Mouse (Mus musculus) lung, embryonic 16.5 days (tissue): ENCODE results near the gene Tdo2. TPM values are rescaled to one million over a fixed set of nuclear protein-coding genes. Genes with fewer than 3 reads are reported as not detected.

Experiments used
- ATAC-seq: fragments of 200-750 bp; cut with Nextera tagmentation; 2 replicates; pipeline ENCODE4 v1.8.0; 2017; ENCODE audit warnings: low read depth, mild to moderate bottlenecking, moderate library complexity
- H3K27ac ChIP-seq: fragments of 300-500 bp; sonication (generic); 2 replicates; pipeline ENCODE4 v1.5.1; 2014; ENCODE audit warnings: mild to moderate bottlenecking, control low read depth, low read length
- H3K27me3 ChIP-seq: fragments of 300-500 bp; sonication (generic); 2 replicates; pipeline ENCODE4 v1.6.1; 2014; ENCODE audit warnings: low read depth, low read length, mixed read lengths; ENCODE audit not compliant: control insufficient read depth, insufficient read depth
- H3K36me3 ChIP-seq: fragments of 300-500 bp; sonication (generic); 2 replicates; pipeline ENCODE4 v1.6.1; 2014; ENCODE audit warnings: low read length; ENCODE audit not compliant: control insufficient read depth, insufficient read depth
- H3K4me1 ChIP-seq: fragments of 300-500 bp; sonication (generic); replicated peaks from 2 replicates; pipeline ENCODE4 v1.6.1; 2014; ENCODE audit warnings: low read length, mixed read lengths; ENCODE audit not compliant: control insufficient read depth, insufficient read depth
- H3K4me2 ChIP-seq: fragments of 300-500 bp; sonication (generic); 2 replicates; pipeline ENCODE4 v1.6.1; 2014; ENCODE audit warnings: low read depth, low read length, control low read depth
- H3K4me3 ChIP-seq: fragments of 300-500 bp; sonication (generic); 2 replicates; pipeline ENCODE4 v1.5.1; 2014; ENCODE audit warnings: mild to moderate bottlenecking, low read length, control low read depth
- H3K9ac ChIP-seq: fragments of 300-500 bp; sonication (generic); 2 replicates; pipeline ENCODE4 v1.6.1; 2014; ENCODE audit warnings: low read length, control low read depth
- H3K9me3 ChIP-seq: fragments of 300-500 bp; sonication (generic); 2 replicates; pipeline ENCODE4 v1.6.1; 2016; ENCODE audit warnings: low read length; ENCODE audit not compliant: control insufficient read depth
- WGBS: fragments of 180-500 bp; shearing (Covaris S2); extraction: QIAGEN DNeasy Blood & Tissue Kit; methylation state at CpG from one replicate; pipeline ENCODE4 v1.1.7; 2014; 5-methylcytosine and 5-hydroxymethylcytosine counted together
- polyA plus RNA-seq: library from polyadenylated mRNA; unstranded; fragments of >200 nt; fragmentation: Nextera tagmentation; extraction: Ambion mirVana; gene quantifications from 2 replicates; pipeline ENCODE4 v1.2.1, GENCODE M21; 2015

The Tdo2 gene
- polyA plus RNA-seq, 1 experiment from 2014 or later, result 2.6 TPM

DNA sequence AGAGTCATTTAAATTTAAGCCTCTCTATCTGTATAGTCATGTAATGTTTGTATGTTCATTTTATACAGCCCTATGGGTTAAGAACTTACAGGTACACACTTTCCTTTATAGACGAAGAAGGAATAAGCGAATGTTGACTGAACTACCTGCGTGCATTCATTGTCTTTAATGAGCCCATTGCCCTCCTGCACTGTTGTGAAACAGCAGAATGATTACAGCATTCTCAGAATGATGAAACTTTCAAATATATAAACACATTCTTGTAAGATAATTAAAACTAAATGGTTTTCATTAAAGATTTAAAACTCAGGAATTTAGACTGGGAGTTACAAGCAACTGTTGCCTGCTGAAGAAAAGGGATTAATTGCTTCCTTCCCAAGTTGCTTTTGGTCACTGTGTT lies 11.6 kb upstream of the Tdo2 start:
- no peaks in the 10 kb centered on the region for H3K36me3 ChIP-seq
- H3K27me3 ChIP-seq, result no peaks in the 10 kb centered on the region
- H3K4me2 ChIP-seq, result no peak overlapping the region
- no peak overlapping the region for H3K4me3 ChIP-seq
- H3K9ac ChIP-seq, result no peak overlapping the region
- peaks cover 8% of the 10 kb centered on the region for H3K4me1 ChIP-seq
- no peak overlapping the region for H3K27ac ChIP-seq
- no peak for ATAC-seq
- 87% methylated on average over 3 of the region's 3 CpGs for WGBS
- H3K9me3 ChIP-seq, result no peaks in the 10 kb centered on the region

DNA sequence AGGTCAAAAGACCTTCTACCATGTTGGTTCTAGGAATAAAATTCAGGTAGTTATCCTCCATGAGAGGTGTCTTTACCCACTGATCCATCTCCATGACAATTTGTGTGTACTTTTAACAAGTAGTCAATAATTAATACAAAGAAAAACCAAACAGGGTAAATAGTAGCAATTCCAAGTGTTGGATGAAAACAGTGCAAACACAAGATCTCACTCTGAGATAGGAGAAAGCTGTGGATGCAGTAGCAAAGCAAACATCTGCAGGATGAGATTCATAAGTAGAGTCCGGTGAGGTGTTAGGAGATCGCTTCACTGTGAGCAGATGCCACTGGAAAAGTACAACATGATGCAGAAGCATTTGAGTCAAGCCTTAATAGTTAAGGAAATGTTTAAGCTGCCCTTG lies 10.1 kb upstream of the Tdo2 start:
- Histone ChIP-seq H3K27me3 (no peaks in the 10 kb centered on the region), H3K27ac (no peak overlapping the region), H3K4me1 (peaks cover 5% of the 10 kb centered on the region), H3K4me3 (no peak overlapping the region), H3K36me3 (no peaks in the 10 kb centered on the region), H3K4me2 (no peak overlapping the region), H3K9me3 (no peaks in the 10 kb centered on the region), H3K9ac (no peak overlapping the region)
- 77% methylated on average over 2 of the region's 2 CpGs for whole genome bisulfite sequencing
- no peak for ATAC-seq

- no peaks in the 10 kb centered on the region for H3K36me3 ChIP-seq
- no peaks in the 10 kb centered on the region for H3K27me3 ChIP-seq
- WGBS, result 57% methylated on average over 1 of the region's 1 CpGs
- H3K27ac ChIP-seq, result no peak overlapping the region
- H3K4me2 ChIP-seq, result no peak overlapping the region
- no peak overlapping the region for H3K9ac ChIP-seq
- peaks cover 5% of the 10 kb centered on the region for H3K4me1 ChIP-seq
- ATAC-seq, result no peak
- H3K4me3 ChIP-seq, result no peak overlapping the region
- H3K9me3 ChIP-seq, result no peaks in the 10 kb centered on the region
Observed at GRCm38 (mm10) chr3:81985100-81985499, 9.1 kb upstream of the Tdo2 start.

DNA sequence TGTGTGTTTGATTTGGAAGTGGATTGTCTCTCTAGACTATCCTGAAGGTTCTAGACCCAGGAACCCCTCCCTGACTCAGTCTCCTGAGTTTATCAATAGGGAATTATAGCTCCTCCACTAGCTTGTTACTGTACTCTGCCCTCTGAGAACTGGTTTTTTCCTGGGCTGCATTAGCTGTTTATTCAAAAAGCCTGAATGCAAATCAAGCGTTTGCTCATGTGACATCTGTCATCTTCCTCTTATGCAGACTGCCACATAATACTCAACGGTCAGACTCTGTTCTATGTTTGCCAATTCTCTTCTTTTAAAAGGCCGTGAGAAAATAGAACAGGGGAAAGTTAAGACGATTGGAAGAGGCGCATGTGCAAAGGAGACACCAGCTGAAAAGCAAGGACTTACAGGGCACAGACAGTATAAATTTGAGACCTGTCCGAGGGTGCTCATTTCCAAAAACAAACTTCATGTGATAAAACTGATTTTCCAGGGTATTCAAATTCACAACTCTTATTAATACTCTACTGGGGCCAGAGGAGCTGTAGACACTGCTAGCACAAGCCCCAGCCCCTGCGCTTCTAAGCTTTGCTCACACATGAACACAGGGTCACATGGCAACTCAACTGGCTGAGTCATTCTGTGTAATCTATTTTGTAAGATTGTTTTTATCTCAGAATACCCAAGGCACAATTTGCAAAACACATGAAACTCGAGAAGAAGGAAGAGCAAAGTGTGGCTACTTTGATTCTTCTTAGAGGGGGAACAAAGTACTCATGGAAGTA lies 7.3 kb upstream of the Tdo2 start:
- no peak for ATAC-seq
- H3K9me3 ChIP-seq, result no peaks in the 10 kb centered on the region
- no peaks in the 10 kb centered on the region for H3K27me3 ChIP-seq
- WGBS, result 70% methylated on average over 8 of the region's 8 CpGs
- no peaks in the 10 kb centered on the region for H3K4me1 ChIP-seq
- no peak overlapping the region for H3K27ac ChIP-seq
- no peak overlapping the region for H3K4me3 ChIP-seq
- no peaks in the 10 kb centered on the region for H3K36me3 ChIP-seq
- no peak overlapping the region for H3K4me2 ChIP-seq
- H3K9ac ChIP-seq, result no peak overlapping the region

DNA sequence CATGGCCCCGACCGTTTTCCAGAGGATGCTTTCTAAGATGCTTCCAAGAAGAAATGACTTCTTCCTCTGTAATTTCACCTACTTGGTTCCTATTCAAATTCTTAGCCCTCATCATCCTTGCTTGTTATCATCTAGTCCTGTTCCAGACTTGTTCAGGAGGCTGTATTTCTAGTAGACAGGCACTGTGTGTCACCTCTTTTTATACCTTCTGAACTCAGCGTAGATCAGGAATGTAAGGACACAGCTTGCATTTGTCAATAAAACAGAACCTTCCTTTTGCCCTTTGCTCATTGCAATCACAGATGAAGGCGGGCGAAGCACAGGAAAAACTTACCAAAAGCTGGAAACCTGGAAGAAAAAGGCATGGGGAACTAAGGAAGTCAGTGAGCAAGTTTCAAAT lies 6.0 kb upstream of the Tdo2 start, which contains the start of gene Asic5:
Gene Asic5, plus strand, starts transcription at position 301 of the 400 bp plus-strand sequence.
- no peaks in the 10 kb centered on the region for H3K4me1 ChIP-seq
- H3K9me3 ChIP-seq, result no peaks in the 10 kb centered on the region
- WGBS, result 70% methylated on average over 5 of the region's 5 CpGs
- H3K9ac ChIP-seq, result no peak within 1 kb of the TSS
- H3K4me3 ChIP-seq, result no peak within 1 kb of the TSS
- H3K27me3 ChIP-seq, result no peaks in the 10 kb centered on the region
- ATAC-seq, result no peak
- no peaks in the 10 kb centered on the region for H3K36me3 ChIP-seq
- no peak within 1 kb of the TSS for H3K27ac ChIP-seq
- no peak within 1 kb of the TSS for H3K4me2 ChIP-seq

GRCm38 (mm10) chr3:81981576-81981975 lies 5.6 kb upstream of the Tdo2 start:
- Histone ChIP-seq H3K27ac (no peak overlapping the region), H3K4me3 (no peak overlapping the region), H3K27me3 (no peaks in the 10 kb centered on the region), H3K9ac (no peak overlapping the region), H3K4me1 (no peaks in the 10 kb centered on the region), H3K36me3 (no peaks in the 10 kb centered on the region), H3K4me2 (no peak overlapping the region), H3K9me3 (no peaks in the 10 kb centered on the region)
- WGBS, result 52% methylated on average over 5 of the region's 5 CpGs
- 0 out of 2 replicates have a peak, but pooled peaks have one; percentile 17 for ATAC-seq

DNA sequence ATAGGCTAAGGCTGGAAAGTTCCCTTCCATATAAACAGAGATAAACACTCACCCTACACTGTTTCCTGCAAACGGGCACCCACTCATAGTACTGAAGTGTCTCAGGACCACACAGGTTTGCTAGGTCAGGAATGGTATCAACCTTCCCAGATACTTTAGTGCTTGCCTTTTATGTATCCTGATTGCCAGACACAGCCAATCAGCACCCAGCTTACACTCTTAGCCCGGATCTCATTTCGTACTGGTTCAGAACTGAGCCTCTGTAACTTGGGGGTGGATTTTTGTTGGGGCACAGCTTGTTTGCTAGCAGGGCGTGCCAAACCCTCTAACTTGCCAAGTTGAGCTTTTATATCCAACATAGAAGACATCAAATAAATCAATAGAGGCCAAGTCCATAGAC lies 395 bp downstream of the Tdo2 start:
- Histone ChIP-seq H3K9ac (no peak overlapping the region), H3K36me3 (no peaks in the 10 kb centered on the region), H3K4me3 (no peak overlapping the region), H3K27me3 (no peaks in the 10 kb centered on the region), H3K9me3 (no peaks in the 10 kb centered on the region), H3K27ac (no peak overlapping the region), H3K4me2 (no peak overlapping the region), H3K4me1 (peaks cover 3% of the 10 kb centered on the region; the same call in 1 of the 2 replicates)
- ATAC-seq, result peak; percentile 54
- 25% methylated on average over 4 of the region's 4 CpGs for WGBS

- Histone ChIP-seq H3K27me3 (no peaks in the 10 kb centered on the region), H3K27ac (no peak overlapping the region), H3K4me1 (no peaks in the 10 kb centered on the region), H3K9me3 (no peaks in the 10 kb centered on the region), H3K4me2 (no peak overlapping the region), H3K9ac (no peak overlapping the region), H3K4me3 (no peak overlapping the region), H3K36me3 (no peaks in the 10 kb centered on the region)
- no peak for ATAC-seq
- 60% methylated on average over 3 of the region's 3 CpGs for WGBS
Observed at GRCm38 (mm10) chr3:81964596-81964995, 11.4 kb downstream of the Tdo2 start.

DNA sequence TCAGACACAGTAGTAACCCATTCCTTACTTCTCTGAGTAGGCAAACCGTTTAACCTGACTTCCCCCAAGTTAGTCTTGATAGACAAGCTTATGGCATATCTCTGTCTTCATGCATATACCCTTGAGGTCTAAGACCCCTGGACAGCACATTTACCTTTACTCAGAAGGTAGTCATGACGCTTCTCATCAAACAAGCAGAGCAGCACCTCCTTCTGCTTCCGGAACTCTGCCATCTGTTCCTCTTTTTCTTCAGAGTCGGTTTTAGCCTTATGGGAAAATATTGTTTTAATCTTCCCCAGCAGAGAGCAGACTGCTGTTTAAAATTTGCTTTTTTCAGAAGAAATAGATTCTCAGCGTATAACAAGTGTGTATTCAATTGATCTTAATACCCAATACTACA lies 12.2 kb downstream of the Tdo2 start:
- Histone ChIP-seq H3K36me3 (no peaks in the 10 kb centered on the region), H3K27me3 (no peaks in the 10 kb centered on the region), H3K27ac (no peak overlapping the region), H3K4me3 (no peak overlapping the region), H3K9me3 (no peaks in the 10 kb centered on the region), H3K4me1 (no peaks in the 10 kb centered on the region), H3K9ac (no peak overlapping the region), H3K4me2 (no peak overlapping the region)
- WGBS, result 73% methylated on average over 5 of the region's 5 CpGs
- no peak for ATAC-seq
